Mouse (Mus musculus) gonadal fat pad, adult 2 months (tissue): ENCODE measurements around the gene Acot2. TPM values are rescaled to one million over a fixed set of nuclear protein-coding genes. Genes with fewer than 3 reads are reported as not detected.
"Not testable (repeated sequence)": the region's sequence is repeated elsewhere in the genome, so short reads cannot be mapped to it uniquely, and the experiment has no call there.

Experiments
- DNase-seq: peaks from one replicate; pipeline ENCODE4 v3.0.0-alpha.2; 2012; ENCODE audit warnings: low read depth
- polyA plus RNA-seq: library from polyadenylated mRNA; depleted of rRNA; stranded (reverse); fragments of >200 nt; gene quantifications from 2 replicates; pipeline ENCODE4 v1.2.3, GENCODE M21; 2012; rRNA removed

The Acot2 gene
- polyA plus RNA-seq, result 11.6 and 17.6 TPM in 2 replicates

GRCm38 (mm10) chr12:83987583-83988441 is at the start of gene Acot2:
Gene Acot2, plus strand, starts transcription at chr12:83987861.
- DNase-seq, result no peak

GRCm38 (mm10) chr12:83938592-83938991 is 49.1 kb upstream of the Acot2 start:
- DNase-seq, result not testable (repeated sequence)

DNA sequence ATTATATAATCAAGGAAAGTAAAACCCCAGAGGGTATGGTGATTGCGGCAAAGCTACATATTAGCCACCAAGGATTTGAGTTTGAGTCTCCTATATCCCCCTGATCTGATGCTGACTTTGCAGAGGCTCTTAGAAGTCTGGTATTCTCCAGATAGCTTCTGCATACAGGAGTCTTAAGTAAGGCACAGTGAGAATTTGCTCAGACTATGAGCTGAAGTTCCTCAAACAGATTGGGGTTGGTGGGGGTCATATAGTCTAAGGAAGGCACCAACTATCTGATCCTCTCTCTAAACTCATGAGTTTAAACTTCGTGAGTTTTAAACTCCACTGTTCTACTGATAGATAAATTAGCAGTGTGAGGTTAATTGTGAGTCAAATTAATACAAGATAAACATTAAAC is 48.3 kb upstream of the Acot2 start:
- no peak for DNase-seq

GRCm38 (mm10) chr12:83940031-83940430 is 47.6 kb upstream of the Acot2 start:
- no peak for DNase-seq

GRCm38 (mm10) chr12:83941938-83942337 is 45.7 kb upstream of the Acot2 start:
- DNase-seq, result no peak

- DNase-seq, result no peak
Observed at GRCm38 (mm10) chr12:83947260-83947811, 40.3 kb upstream of the Acot2 start.

- no peak for DNase-seq
Observed at GRCm38 (mm10) chr12:83949043-83949442, 38.6 kb upstream of the Acot2 start.

- no peak for DNase-seq
Observed at GRCm38 (mm10) chr12:83949776-83950492, 37.7 kb upstream of the Acot2 start.

GRCm38 (mm10) chr12:83950493-83950839 is 37.2 kb upstream of the Acot2 start, which contains the start of gene Riox1:
Gene Riox1, plus strand, starts transcription at chr12:83950608.
- no peak for DNase-seq

DNA sequence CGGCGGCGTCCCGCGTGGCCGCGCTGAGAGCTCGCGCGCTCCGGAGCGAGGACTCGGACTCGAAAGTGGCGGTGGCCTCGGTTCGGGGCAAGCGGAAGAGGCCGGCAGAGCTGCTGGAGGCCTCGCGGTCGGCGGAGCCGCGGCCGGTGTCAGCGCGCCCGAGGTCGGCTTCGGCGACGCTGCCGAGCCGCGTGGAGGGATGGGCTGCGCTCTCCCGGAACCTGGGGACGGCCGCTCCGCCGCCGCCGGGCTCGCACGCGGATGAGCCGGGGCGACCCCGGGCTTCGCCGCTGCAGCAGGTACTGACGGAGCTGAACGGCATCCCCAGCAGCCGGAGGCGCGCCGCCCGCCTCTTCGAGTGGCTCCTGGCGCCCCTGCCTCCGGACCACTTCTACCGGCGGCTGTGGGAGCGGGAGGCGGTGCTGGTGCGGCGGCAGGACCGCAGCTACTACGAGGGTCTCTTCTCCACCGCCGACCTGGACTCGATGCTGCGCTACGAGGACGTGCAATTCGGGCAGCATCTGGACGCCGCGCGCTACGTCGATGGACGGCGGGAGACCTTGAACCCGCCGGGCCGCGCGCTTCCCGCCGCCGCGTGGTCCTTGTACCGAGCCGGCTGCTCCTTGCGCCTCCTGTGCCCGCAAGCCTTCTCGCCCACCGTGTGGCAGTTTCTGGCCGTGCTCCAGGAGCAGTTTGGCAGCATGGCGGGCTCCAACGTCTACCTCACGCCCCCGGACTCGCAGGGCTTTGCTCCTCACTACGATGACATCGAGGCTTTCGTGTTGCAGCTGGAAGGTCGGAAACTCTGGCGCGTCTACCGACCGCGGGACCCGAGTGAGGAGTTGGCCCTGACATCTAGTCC is 36.6 kb upstream of the Acot2 start:
- no peak for DNase-seq

DNA sequence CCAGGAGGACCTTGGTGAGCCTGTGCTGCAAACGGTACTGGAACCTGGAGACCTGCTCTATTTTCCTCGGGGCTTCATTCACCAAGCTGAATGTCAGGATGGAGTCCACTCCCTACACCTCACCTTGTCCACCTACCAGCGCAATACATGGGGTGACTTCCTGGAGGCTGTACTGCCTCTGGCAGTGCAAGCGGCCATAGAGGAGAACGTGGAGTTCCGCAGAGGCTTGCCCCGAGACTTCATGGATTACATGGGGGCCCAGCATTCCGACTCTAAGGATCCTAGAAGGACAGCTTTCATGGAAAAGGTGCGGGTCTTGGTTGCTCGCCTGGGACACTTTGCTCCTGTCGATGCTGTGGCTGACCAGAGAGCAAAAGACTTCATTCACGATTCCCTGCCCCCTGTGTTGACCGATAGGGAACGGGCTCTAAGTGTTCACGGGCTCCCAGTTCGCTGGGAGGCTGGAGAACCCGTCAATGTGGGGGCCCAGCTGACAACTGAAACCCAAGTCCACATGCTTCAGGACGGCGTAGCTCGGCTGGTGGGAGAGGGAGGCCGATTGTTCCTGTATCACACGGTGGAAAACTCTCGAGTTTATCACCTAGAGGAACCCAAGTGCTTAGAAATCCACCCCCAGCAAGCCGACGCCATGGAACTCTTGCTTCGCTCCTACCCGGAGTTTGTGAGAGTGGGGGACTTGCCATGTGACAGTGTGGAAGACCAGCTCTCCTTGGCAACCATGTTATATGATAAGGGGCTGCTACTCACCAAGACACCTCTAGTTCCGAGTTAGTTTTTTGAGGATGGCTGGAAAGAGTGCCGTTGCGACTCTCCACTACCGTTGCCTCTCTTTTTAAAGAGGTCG is 35.7 kb upstream of the Acot2 start:
- DNase-seq, result no peak

DNA sequence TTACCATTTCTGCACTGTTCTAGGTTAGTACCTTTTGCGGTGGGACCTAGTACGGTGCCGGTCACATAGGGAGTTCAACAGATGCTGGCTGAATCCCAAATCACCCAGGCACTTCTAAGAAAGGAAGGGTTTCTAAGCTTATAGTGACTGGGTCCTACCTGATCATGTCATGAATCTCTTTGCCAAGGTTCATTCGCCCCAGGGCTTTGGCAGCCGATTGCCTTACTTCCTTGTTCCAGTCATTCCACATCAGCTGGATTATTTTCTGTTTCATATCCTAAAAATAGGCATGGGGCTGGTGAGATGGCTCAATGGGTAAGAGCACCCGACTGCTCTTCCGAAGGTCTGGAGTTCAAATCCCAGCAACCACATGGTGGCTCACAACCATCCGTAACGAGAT is 29.4 kb upstream of the Acot2 start:
- peak; percentile 60 for DNase-seq

DNA sequence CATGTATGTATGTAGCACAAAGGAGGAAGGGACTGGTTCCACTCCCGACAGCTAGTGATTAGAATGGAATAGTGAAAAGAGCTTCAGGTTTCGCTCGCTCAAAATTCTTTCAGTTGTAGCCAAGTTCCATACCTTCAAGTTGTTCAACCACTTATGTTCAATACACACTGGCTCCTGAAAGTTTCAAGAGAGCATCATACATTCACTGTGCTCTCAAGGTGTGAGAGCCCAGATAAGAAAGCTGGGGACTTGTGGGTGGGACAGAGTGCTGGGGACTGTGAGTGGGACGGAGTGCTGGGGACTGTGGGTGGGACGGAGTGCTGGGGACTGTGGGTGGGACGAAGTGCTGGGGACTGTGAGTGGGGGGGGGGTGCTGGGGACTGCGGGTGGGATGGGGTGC is 22.4 kb upstream of the Acot2 start:
- no peak for DNase-seq

DNA sequence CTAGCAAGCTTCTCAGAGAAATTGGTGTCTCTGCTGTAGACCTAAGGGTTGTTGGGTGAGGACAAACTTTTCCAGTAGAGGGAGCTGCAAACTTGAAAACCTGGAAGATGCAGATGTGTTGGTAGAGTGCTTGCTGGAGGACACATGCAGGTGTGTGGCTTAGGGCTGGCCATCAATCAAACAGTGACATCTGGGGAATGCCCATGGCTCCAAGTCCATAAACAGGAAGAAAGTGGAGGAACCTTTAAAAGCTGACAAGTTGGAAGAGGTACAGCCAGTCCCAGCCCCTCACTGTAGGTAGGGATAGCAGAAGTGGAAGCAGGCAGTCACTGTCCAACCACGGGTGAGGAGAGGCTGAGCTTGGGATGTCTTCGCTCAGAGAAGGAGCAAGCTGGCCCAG is 15.5 kb upstream of the Acot2 start:
- DNase-seq, result peak; percentile 49

GRCm38 (mm10) chr12:83978862-83979261 is 8.8 kb upstream of the Acot2 start:
- DNase-seq, result no peak

DNA sequence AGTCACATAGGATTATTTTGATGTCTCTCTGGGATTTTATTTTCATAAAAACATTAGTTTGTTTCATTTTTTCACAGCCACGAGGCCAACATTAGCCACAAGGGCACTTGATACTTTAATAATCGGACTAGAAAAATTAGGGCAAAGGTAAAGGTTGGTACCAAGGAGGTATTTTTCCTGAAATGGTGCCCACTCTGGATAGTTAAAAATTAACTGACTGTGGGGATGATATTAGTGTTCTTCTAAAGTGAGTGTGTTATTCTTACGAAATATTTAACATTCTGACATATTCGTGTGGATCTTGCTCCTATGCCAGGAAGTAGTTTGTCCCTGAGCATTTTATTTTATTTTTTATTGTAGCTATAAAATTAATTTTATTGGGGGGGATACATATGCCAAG is 6.0 kb upstream of the Acot2 start:
- no peak for DNase-seq

GRCm38 (mm10) chr12:83984752-83985151 is 2.9 kb upstream of the Acot2 start, which contains the start of gene Heatr4:
Gene Heatr4, minus strand, starts transcription at chr12:83984852.
- DNase-seq, result no peak

DNA sequence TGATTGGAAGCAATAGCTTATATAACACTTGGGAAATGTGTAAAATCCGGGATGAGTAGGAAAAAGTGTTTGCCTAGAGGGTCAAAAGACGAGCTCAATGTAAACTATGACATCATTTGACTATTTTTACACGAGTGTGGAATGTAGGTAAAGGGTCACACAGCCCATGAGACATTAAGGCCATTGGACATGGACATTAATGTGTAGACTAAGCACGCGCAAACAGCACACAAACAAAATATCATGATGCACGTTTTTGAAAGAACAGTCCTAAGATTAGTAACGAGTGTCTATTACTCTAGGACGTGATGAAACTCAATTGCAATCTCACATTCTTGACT is 449 bp upstream of the Acot2 start:
- no peak for DNase-seq

DNA sequence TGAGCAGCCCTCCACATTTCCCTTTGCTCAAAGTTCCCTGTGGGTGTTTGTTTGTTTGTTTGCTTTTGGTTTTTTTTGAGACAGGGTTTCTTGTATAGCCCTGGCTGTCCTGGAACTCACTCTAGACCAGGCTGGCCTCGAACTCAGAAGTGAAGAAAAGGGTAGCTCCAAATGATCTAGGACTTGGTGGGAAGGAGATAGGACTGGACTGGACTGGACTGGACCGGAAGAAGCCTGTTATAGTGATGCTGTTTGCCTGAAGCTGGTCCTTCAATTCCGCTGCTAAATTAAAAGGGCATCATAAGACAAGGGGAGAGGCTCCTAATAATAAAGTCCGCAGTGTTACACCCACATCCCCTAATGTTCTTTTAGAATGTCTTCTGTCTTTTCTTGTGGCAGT is 822 bp downstream of the Acot2 start:
- DNase-seq, result no peak

- DNase-seq, result no peak
Observed at GRCm38 (mm10) chr12:83989378-83989777, 1.7 kb downstream of the Acot2 start.

- DNase-seq, result no peak
Observed at GRCm38 (mm10) chr12:83997221-83997620, 9.6 kb downstream of the Acot2 start.
